Mouse (Mus musculus): ENCODE measurements around the gene Mtap. TPM values are rescaled to one million over a fixed set of nuclear protein-coding genes. Genes with fewer than 3 reads are reported as not detected.
A peak's percentile ranks its signal among the peaks of the same experiment; 100 is the strongest.

Gene Mtap
- total and polyA plus RNA-seq, 3 experiments: 36.7 to 52.0 (median 45.4) TPM

DNA sequence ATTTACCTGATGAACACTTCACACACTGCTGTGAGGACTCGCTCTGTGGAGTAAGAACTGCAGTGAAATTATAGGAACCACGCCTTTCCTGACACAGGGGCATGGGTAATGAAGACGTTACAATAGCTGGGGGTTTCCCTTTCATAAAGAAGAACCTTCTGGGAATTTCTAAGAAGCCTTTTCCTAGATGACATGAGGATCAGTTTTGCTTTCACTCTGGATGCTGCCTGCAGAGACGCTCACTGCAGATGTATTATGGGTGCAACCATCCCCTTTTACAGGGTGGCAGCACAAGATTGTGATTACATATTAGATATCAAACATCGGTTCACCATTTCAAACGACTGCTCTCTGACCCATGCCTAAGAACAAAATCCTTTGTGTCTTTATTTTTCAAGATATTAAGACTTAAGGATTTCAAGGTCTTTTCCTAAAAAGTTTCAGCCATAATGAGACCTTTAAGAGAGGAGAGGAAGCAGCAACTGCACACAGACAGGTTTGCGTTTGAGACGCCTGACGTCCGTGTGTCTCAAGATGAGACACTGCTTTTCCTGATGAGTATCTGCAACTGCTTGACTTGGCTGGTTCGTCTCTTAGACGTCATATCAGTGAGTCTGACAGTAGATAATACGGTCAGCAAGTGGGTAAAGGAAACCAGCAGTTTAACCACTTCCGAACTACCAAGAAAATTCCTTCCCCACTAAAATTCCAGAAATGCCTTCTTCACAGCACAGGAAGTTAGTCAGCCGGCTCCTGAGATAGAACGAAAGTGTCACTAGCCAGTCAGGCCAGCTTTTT, 13.3 kb upstream of the Mtap start:
- no peak overlapping the region for H3K27ac ChIP-seq (ENCODE audit: control insufficient read depth, low read depth, low read length)
- H3K4me1 ChIP-seq (ENCODE audit: control insufficient read depth in 1 of 2, insufficient read depth in 2 of 2, low read length in 2 of 2): peaks cover 0 to 6% of the 10 kb centered on the region in 2 experiments; a peak in 2 of 4 replicates
- H3K79me2 ChIP-seq (ENCODE audit: control insufficient read depth, insufficient read depth, low read length, poor library complexity): no peaks in the 10 kb centered on the region
- H3K9me3 ChIP-seq (replicated peaks; ENCODE audit: insufficient read depth, low read length): no peaks in the 10 kb centered on the region
- H3K27me3 ChIP-seq (ENCODE audit: control insufficient read depth in 1 of 2, insufficient read depth in 2 of 2, low read length in 2 of 2): no peaks in the 10 kb centered on the region
- peak overlapping the region; percentile 44 to 52 for H3K4me3 ChIP-seq (ENCODE audit: control insufficient read depth in 1 of 2, insufficient read depth in 1 of 2, low read depth in 2 of 2, low read length in 2 of 2)
- peak; percentile 47 for DNase-seq (ENCODE audit: low read depth, low spot score)
- peaks cover 0 to 6% of the 10 kb centered on the region in 2 experiments; a peak in 2 of 4 replicates for H3K36me3 ChIP-seq (ENCODE audit: control insufficient read depth in 1 of 2, insufficient read depth in 2 of 2, low read length in 2 of 2)
- H3K9ac ChIP-seq (ENCODE audit: control insufficient read depth, low read depth, low read length, poor library complexity, severe bottlenecking): peak overlapping the region; percentile 6; the same call in 1 of the 2 replicates
- TF ChIP-seq BHLHE40 (IDR thresholded peaks at IDR 0.05; ENCODE audit: borderline replicate concordance, low read depth, low read length): no peak
- peak; percentile 60 for TF ChIP-seq GATA1 (IDR thresholded peaks at IDR 0.05; ENCODE audit: low read depth, low read length)
- TF ChIP-seq UBTF (IDR thresholded peaks at IDR 0.05; ENCODE audit: borderline replicate concordance, insufficient read depth, low read depth, low read length): no peak
- TF ChIP-seq MAX (IDR thresholded peaks at IDR 0.05; ENCODE audit: low read length): no peak
- no peak for TF ChIP-seq ZC3H11A (IDR thresholded peaks at IDR 0.05; ENCODE audit: low read depth, low read length)
- TF ChIP-seq RAD21 (IDR thresholded peaks at IDR 0.05; ENCODE audit: low read depth, low read length): no peak
- TF ChIP-seq TCF12 (IDR thresholded peaks at IDR 0.05; ENCODE audit: low read depth, low read length): no peak
- no peak for TF ChIP-seq TAL1 (IDR thresholded peaks at IDR 0.05; ENCODE audit: low read length)
- TF ChIP-seq CTCF (IDR thresholded peaks at IDR 0.05 in 2 of 3, conservative IDR thresholded peaks at IDR 0.05 in 1 of 3; ENCODE audit: control insufficient read depth in 1 of 3, insufficient read depth in 1 of 3, low read depth in 2 of 3, low read length in 3 of 3, poor library complexity in 1 of 3, severe bottlenecking in 1 of 3): no peak
- no peak for TF ChIP-seq JUND (IDR thresholded peaks at IDR 0.05; ENCODE audit: low read depth, low read length)
- 0 out of 4 replicates have a peak, but pooled peaks of 1 of the 2 experiments have one; percentile 40 for TF ChIP-seq EP300 (IDR thresholded peaks at IDR 0.05; ENCODE audit: low read depth in 1 of 2, low read length in 2 of 2)
- no peak for TF ChIP-seq GABPA (IDR thresholded peaks at IDR 0.05; ENCODE audit: low read depth, low read length)
- peak; percentile 53; the same call in 1 of the 2 replicates for TF ChIP-seq ETS1 (IDR thresholded peaks at IDR 0.05; ENCODE audit: low read depth, low read length)
- TF ChIP-seq MEF2A (IDR thresholded peaks at IDR 0.05; ENCODE audit: extremely low read depth, insufficient replicate concordance, low read depth, low read length, poor library complexity, severe bottlenecking): no peak
- TF ChIP-seq CHD1 (IDR thresholded peaks at IDR 0.05; ENCODE audit: low read depth, low read length): no peak
- TF ChIP-seq KAT2A (conservative IDR thresholded peaks at IDR 0.05; ENCODE audit: low read depth, low read length): no peak
- TF ChIP-seq TBP (IDR thresholded peaks at IDR 0.05; ENCODE audit: low read depth, low read length): no peak
- TF ChIP-seq MYB (IDR thresholded peaks at IDR 0.05; ENCODE audit: low read depth, low read length): no peak
- peak; percentile 42; the same call in 1 of the 2 replicates for TF ChIP-seq MXI1 (IDR thresholded peaks at IDR 0.05; ENCODE audit: low read depth, low read length)
- TF ChIP-seq ZNF384 (IDR thresholded peaks at IDR 0.05; ENCODE audit: low read depth, low read length): no peak
- no peak for TF ChIP-seq NRF1 (IDR thresholded peaks at IDR 0.05; ENCODE audit: insufficient read depth, low read depth, low read length, poor library complexity, severe bottlenecking)
- TF ChIP-seq ZKSCAN1 (IDR thresholded peaks at IDR 0.05; ENCODE audit: low read depth, low read length): no peak
- TF ChIP-seq CHD2 (IDR thresholded peaks at IDR 0.05; ENCODE audit: low read length): no peak
- peak; percentile 59 for TF ChIP-seq SIN3A (IDR thresholded peaks at IDR 0.05; ENCODE audit: low read length)
- TF ChIP-seq SMC3 (IDR thresholded peaks at IDR 0.05; ENCODE audit: low read depth, low read length): no peak; the same call in 1 of the 2 replicates
- no peak for TF ChIP-seq NELFE (IDR thresholded peaks at IDR 0.05; ENCODE audit: low read depth, low read length)
- no peak for TF ChIP-seq POLR2AphosphoS2 (IDR thresholded peaks at IDR 0.05; ENCODE audit: low read length)
- no peak for TF ChIP-seq E2F4 (IDR thresholded peaks at IDR 0.05; ENCODE audit: borderline replicate concordance, low read depth, low read length)
- no peak for TF ChIP-seq POLR2A (IDR thresholded peaks at IDR 0.05; ENCODE audit: control insufficient read depth in 1 of 2, insufficient read depth in 1 of 2, low read depth in 1 of 2, low read length in 2 of 2, poor library complexity in 1 of 2)
- TF ChIP-seq POLR2AphosphoS5 (IDR thresholded peaks at IDR 0.05; ENCODE audit: borderline replicate concordance, low read depth, low read length): no peak
- no peak for TF ChIP-seq USF1 (IDR thresholded peaks at IDR 0.05; ENCODE audit: low read depth, low read length)
- no peak for TF ChIP-seq MAFK (IDR thresholded peaks at IDR 0.05; ENCODE audit: borderline replicate concordance, low read depth, low read length)
- no peak for TF ChIP-seq ELF1 (IDR thresholded peaks at IDR 0.05; ENCODE audit: low read depth, low read length)
- TF ChIP-seq HCFC1 (IDR thresholded peaks at IDR 0.05; ENCODE audit: low read depth, low read length): peak; percentile 27; the same call in 1 of the 2 replicates
- TF ChIP-seq ZMIZ1 (IDR thresholded peaks at IDR 0.05; ENCODE audit: low read depth, low read length): no peak
- no peak for TF ChIP-seq MYC (IDR thresholded peaks at IDR 0.05; ENCODE audit: low read depth, low read length)

All from MEL (cell line).